Mouse (Mus musculus) macrophage (primary cell): ENCODE data around the gene Nudt5. TPM values are rescaled to one million over a fixed set of nuclear protein-coding genes. Genes with fewer than 3 reads are reported as not detected.
A peak's percentile ranks its signal among the peaks of the same experiment; 100 is the strongest.
"Not testable (repeated sequence)": the region's sequence is repeated elsewhere in the genome, so short reads cannot be mapped to it uniquely, and the experiment has no call there.

Experiments used
- H3K27ac ChIP-seq: fragments of 350-480 bp; formaldehyde crosslinking; 2 replicates; pipeline ENCODE4 v1.9.0; 2021
- H3K36me3 ChIP-seq: fragments of 350-480 bp; formaldehyde crosslinking; 2 replicates; pipeline ENCODE4 v1.9.0; 2021; ENCODE audit errors: inconsistent target
- H3K4me3 ChIP-seq: fragments of 350-480 bp; formaldehyde crosslinking; 2 replicates; pipeline ENCODE4 v1.9.0; 2021; ENCODE audit errors: inconsistent target
- H3K79me2 ChIP-seq: fragments of 350-480 bp; formaldehyde crosslinking; 2 replicates; pipeline ENCODE4 v1.9.0; 2021; ENCODE audit errors: inconsistent target
- WGBS: methylation state at CpG from one replicate; pipeline ENCODE4 v1.1.7; 2026; ENCODE audit warnings: inconsistent platforms; ENCODE audit not compliant: missing documents; 5-methylcytosine and 5-hydroxymethylcytosine counted together
- polyA plus RNA-seq: library from polyadenylated mRNA; stranded (reverse); fragments of 250-400 nt; gene quantifications from 3 replicates; pipeline ENCODE4 v1.2.4, GENCODE M21; 2018; ENCODE audit warnings: inconsistent platforms
- total RNA-seq, 78 experiments: library from RNA; depleted of rRNA; stranded (reverse); fragments of 250-400 nt; gene quantifications; 1 replicate in 9 of 78; 2 replicates in 24 of 78; 3 replicates in 43 of 78; 4 replicates in 2 of 78; pipeline ENCODE4 v1.2.4; 2018; ENCODE audit warnings: inconsistent platforms in 56 of 78

The Nudt5 gene
- 10 to 100 TPM in 15 of 26 experiments, 1 to 10 TPM in 11; 1.7 to 37.9 (median 12.4) TPM for total RNA-seq (2018; cell fraction: chromatin; rRNA removed)
- 10 to 100 TPM; 11.0 to 23.7 (median 16.6) TPM for total RNA-seq (2018; cell fraction: cytosol; rRNA removed)
- total RNA-seq (2018; cell fraction: nucleus; rRNA removed) = 10 to 100 TPM in 14 of 26 experiments, 1 to 10 TPM in 12; 3.5 to 34.3 (median 10.7) TPM
- polyA plus RNA-seq = 10.6 to 29.8 TPM (median 12.1 TPM) in 3 replicates

DNA sequence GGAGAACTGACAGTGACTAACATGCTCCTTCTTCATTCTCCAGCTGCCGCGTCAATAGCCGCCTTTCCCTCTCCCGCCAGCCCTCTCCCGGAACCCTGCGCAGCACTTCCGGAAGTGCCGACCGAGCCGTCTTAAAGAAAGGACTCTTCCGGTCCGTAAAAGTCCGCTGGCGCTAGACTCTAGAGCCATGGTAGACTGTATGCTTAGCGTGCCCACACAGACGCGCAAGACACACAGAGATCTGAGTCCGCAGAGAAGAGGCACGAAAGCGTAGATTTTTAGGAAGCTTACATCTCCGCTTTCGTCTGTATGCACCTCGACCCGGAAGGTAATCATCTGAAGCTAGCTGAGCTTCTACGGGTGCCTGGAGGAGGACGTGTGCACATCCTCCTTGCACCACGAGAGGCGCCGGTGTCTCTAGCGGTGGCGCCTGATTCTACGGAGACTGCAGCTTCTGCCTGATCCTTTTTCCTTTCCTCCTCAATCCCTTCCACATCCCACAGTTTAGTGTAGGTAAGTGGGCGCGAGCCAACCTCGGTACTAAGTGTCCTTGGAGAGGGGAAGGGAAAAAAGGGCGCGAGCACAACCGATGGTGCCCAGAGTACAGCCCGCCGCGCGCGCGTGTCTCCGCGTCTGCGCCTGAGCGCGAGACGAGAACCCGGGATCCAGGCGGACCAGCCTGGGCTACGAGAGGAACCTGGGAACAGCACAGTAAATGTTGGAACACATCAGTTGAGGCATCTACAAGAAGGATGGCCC lies at the start of gene Nudt5, which contains the start of gene Cdc123:
TSS of gene Nudt5 (plus strand) at position 147 of the 759 bp plus-strand sequence.
TSS of gene Cdc123 (minus strand) at position 292 of the 759 bp plus-strand sequence.
- H3K79me2 ChIP-seq = peaks cover 69% of the 10 kb centered on the region
- H3K4me3 ChIP-seq = peak within 1 kb of the TSS; percentile 94
- peak within 1 kb of the TSS; percentile 92 for H3K27ac ChIP-seq
- peaks cover 15% of the 10 kb centered on the region for H3K36me3 ChIP-seq
- under 1% methylated on average over 53 of the region's 53 CpGs for WGBS

DNA sequence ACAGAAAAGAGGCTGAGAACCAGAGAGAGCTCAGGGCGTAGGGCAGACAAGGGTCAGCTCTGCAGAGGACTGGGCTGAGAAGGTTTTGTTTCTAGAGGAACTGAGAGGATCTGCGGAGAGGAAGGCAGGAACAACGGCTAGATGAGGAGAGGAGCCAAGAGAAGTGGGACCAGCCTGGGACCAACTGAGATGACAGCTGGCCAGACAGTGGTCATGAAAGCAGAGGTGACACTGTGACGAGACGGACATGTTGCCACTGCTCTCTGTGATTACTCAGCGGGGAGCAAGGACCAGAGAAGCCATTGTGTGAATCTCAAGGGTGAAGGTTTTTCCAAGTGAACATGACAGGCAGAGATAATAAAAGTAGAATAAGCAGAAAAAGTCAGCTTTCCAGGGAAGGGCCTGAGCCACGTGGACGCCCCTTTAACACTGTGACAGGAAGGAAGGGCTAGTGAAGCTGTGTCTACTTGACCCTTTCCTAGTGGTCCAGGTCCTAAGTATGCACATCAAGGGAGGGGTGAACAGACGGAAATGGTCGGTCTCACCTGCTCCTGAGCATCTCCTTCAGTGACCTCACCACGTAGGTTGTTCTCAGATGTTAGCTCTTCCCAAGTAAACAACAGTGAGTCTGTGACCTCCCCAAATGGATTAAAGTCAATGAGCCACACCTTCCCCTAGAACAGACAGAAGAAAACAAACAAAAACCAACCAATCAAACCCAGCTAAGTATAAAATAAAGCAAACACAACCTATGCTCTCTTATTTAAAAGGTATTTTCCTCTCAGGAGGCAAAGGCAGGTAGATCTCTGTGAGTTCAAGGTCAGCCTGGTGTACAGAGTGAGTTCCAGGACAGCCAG lies 46.8 kb upstream of the Nudt5 start:
- Histone ChIP-seq H3K36me3 (peaks cover 41% of the 10 kb centered on the region; the same call in 1 of the 2 replicates), H3K4me3 (no peak overlapping the region), H3K79me2 (no peaks in the 10 kb centered on the region), H3K27ac (no peak overlapping the region)
- 95% methylated on average over 11 of the region's 11 CpGs for WGBS

DNA sequence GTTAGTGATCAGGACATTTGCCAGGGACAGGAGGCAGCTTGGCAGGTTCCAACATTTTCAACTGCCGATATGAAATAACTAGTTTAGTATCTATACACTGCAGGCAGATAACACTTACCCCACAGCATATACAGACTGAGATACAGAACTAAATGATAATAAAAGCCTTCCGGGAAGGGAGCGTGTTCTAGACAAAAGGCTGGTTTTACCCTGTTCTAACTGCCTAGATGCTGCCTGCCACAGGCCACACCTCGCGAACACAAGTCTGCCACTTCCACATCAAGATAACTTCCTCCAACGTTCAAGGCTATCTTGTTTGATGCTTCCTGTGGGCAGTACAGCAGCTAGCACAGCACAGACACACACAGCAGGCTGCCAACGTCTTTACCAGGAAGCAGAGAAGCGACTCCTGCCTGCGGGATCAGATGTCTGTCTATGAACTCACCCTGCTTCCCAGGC lies 43.6 kb upstream of the Nudt5 start:
- Histone ChIP-seq H3K4me3 (no peak overlapping the region), H3K79me2 (no peaks in the 10 kb centered on the region), H3K27ac (peak overlapping the region; percentile 48), H3K36me3 (peaks cover 25% of the 10 kb centered on the region; the same call in 1 of the 2 replicates)
- WGBS = 11% methylated on average over 9 of the region's 9 CpGs

DNA sequence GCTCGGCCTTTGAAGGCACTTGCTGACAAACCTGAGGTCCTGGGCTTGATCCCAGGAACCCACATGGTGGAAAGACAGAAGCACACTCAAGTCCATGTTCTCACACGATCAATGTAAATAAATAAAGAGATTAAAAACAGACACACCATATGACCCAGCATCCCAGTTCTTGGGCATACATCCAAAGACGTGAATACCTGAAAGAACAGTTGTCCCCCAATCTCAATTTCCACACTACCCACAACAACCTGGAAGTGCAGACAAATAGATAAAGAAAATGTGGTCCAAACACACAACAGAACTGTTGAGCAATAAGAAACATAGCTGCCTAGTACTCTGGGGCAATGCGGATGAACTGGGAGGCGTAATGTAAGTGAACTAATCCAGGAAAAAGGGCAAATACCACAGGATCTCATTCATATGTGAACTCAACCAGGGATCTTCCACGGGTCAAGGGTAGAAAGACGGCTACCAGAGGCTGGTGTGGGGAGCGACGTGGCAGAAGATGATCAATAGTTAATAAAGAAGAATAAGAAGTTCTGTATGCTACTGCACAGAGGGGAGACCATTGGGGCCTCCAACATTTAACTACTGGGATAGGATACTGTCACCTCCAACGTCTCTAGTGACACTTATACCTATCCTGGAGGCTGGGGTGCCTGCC lies 42.8 kb upstream of the Nudt5 start:
- H3K27ac ChIP-seq = peak overlapping the region; percentile 48

DNA sequence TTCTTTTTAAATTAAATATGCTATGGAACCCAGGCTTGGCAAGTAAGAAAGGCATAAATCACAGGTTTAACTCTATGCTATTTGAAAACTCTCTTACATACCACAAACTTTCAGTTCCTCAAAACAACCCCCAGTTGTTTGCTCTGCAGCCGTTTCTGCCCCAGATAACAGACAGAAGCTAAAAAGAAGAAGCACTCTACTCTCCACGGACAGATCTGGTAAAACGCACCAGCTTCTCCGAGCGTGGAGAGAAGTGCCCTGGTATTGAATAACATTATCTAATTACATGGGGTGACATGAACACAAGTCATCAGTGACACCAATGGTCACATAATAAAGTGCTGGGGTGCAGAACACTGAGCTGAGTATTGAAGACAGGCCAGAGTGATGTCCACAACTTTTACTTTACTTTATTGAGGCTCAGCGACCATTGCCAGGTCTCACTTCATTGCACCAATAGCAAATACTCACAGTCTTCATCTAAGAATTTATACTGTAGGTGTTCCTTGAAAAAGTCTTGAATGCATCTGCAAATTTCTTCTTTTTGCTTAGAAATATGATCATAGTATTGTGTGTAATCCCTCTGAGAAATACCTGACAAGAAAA lies 40.3 kb upstream of the Nudt5 start:
- no peak overlapping the region for H3K4me3 ChIP-seq
- H3K27ac ChIP-seq = peak overlapping the region; percentile 78
- 0 out of 2 replicates have a peak, but pooled peaks cover 1% of the 10 kb centered on the region for H3K36me3 ChIP-seq
- 7% methylated on average over 6 of the region's 6 CpGs for WGBS
- no peaks in the 10 kb centered on the region for H3K79me2 ChIP-seq

More for the DNA sequence above, 42.8 kb upstream of the Nudt5 start:
- 94% methylated on average over 10 of the region's 10 CpGs for WGBS
- no peaks in the 10 kb centered on the region for H3K79me2 ChIP-seq
- H3K36me3 ChIP-seq = peaks cover 17% of the 10 kb centered on the region; the same call in 1 of the 2 replicates
- no peak overlapping the region for H3K4me3 ChIP-seq

DNA sequence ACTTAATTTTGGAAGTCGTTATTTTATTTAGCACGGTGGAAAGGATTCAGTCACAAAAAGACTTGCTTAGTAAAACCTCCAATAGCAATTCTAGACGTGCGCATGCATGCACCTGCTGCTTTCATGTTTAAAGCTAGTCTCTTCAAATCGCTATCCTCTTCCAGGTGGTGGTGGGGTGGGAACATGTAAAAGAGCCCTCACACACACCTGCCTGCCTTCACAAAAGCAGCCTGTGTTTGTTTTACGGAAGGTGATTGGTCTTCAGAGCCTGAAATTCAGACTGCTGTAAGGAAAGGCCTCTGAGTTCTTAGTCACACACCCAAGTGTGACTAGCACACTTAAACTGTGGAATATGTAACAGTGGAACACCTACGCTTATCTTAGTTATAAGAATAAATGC lies 39.6 kb upstream of the Nudt5 start:
- 90% methylated on average over 7 of the region's 7 CpGs for WGBS
- peak overlapping the region; percentile 78 for H3K27ac ChIP-seq
- 0 out of 2 replicates have a peak, but pooled peaks cover 7% of the 10 kb centered on the region for H3K36me3 ChIP-seq
- no peak overlapping the region for H3K4me3 ChIP-seq
- no peaks in the 10 kb centered on the region for H3K79me2 ChIP-seq

DNA sequence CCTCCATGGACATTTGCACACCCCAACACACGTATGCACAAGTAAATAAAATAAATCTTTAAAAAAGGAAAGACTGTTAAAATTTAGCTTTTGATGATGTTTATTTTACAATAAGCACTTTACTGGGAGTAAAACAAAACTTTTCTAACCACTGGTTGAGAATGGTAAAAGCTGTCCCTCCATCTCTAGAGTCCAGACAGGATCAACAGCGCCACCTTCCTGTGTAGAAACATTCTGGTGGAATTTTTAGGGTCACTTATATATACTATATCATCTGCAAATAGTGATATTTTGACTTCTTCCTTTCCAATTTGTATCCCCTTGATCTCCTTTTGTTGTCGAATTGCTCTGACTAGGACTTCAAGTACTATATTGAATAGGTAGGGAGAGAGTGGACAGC lies 38.6 kb upstream of the Nudt5 start:
- H3K36me3 ChIP-seq, H3K4me3 ChIP-seq, H3K79me2 ChIP-seq, H3K27ac ChIP-seq: not testable (repeated sequence)
- WGBS = 91% methylated on average over 3 of the region's 3 CpGs

DNA sequence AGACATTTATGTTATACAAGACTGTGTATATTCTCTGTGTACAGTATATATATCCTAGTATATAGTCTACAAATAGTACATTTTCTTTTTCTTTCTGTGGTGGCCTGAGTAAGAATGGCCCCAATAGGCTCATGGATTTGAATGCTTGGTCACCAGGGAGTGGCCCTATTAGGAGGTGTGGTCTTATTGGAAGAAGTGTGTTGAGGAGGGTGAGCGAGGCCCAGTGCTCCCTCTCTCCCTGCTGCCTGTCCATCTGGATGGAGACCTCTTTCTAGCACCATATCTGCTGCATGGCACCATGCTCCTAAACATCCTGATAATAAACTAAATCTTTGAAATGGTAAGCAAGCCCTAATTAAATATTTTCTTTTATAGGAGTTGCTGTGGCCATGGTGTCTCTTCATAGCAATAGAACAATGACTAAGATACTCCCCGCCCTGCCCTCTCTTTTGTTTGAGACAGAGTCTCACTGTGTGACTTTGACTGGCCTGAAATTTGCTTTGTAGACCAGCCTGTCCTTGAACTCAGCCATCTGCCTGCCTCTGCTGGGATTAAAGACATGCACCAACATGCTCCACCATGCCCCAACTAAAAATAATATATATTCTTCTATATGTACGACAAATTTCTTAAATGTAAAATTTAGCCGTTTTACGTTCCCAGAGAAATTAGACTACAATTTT lies 34.6 kb upstream of the Nudt5 start:
- 0 out of 2 replicates have a peak, but pooled peaks cover 7% of the 10 kb centered on the region for H3K36me3 ChIP-seq
- H3K4me3 ChIP-seq = no peak overlapping the region
- H3K27ac ChIP-seq = no peak overlapping the region
- 96% methylated on average over 4 of the region's 5 CpGs for WGBS
- H3K79me2 ChIP-seq = no peaks in the 10 kb centered on the region

DNA sequence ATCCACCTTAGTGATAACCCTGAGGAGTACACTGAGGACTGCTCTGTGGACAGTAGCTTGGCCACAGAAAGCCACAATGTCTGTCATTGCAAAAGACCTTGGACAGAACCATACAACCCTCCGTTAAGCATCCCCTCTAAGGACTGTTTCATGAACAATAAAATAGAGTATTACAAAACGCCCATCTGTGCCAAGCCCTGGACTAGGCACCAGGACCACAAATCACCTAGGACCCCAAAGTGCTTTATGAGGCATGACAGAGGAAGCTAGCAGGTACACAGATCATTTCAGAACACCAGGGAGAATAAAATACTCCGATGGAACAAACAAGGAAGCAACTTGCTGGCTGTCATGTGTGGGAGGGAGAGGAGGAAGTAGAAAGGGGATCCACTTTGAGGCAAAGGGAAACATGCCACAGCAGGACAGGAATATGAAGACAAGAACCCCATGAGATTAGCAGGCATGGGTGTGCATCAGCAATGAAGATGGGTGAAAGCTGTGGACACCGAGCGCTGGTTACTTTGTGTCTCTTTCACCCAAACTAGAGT lies 33.5 kb upstream of the Nudt5 start:
- peak overlapping the region; percentile 10 for H3K27ac ChIP-seq
- H3K36me3 ChIP-seq = 0 out of 2 replicates have a peak, but pooled peaks cover 11% of the 10 kb centered on the region
- 65% methylated on average over 5 of the region's 5 CpGs for WGBS
- H3K79me2 ChIP-seq = no peaks in the 10 kb centered on the region
- H3K4me3 ChIP-seq = no peak overlapping the region

DNA sequence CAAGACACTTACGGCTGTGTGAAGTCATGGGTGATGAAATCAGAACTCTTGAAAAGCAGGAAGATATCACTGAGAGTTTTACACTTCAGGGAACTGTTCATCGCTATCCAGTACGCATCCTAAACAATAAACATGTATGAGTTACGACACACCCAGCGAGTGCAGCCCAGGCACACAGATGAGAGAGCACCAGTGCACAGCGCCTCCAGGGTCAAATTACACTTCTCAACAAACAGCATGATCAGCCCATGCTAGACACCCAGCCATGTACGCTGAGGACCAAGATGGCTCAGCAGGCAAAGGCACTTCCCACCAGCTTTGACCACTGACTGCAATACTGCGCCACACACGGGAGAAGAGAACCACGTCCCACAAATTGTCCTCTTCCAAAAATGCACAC lies 23.6 kb upstream of the Nudt5 start:
- 89% methylated on average over 10 of the region's 10 CpGs for WGBS
- Histone ChIP-seq H3K4me3 (no peak overlapping the region), H3K36me3 (peaks cover 41% of the 10 kb centered on the region), H3K27ac (no peak overlapping the region), H3K79me2 (peaks cover 9% of the 10 kb centered on the region; the same call in 1 of the 2 replicates)

DNA sequence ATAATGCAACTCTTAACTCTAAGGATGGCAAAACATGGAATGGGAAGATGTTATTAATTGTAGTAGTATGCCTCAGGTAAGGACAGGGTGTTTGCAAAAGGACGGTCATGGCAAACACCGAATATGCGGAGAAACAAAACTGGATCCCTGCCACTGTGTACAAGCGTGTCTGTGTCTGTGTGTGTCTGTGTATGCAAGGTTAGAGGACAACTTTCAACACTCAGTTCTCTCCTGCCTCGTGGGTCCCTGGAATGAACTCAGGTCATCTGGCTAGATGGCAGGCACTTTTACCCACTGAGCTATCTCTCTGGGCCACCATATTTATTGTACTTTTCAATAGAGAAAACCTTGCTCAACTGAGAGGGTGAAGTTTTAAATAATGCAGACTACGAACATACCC lies 22.4 kb upstream of the Nudt5 start:
- WGBS = 92% methylated on average over 6 of the region's 6 CpGs
- peaks cover 9% of the 10 kb centered on the region; the same call in 1 of the 2 replicates for H3K79me2 ChIP-seq
- peaks cover 42% of the 10 kb centered on the region for H3K36me3 ChIP-seq
- H3K4me3 ChIP-seq = no peak overlapping the region
- no peak overlapping the region for H3K27ac ChIP-seq

DNA sequence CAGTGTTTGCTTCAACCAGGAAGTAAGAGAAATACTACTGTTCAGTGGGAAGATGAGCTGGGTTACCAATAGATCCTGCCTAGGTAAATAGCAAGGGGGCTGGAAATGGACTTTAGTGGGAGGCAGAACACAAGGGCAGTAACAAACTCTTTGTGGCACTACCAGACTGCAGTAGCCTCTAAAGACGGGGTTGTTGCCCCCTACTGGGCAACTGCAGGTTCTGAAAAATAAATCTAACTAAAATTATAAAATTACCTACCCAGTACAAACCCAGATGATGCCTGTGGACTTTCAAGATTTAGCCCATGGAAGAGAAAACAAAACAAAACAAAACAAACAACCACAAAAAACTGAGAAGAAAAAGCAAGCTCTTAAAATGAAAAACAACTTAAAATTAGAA lies 20.6 kb upstream of the Nudt5 start:
- WGBS = 19% methylated on average over 1 of the region's 1 CpGs
- H3K27ac ChIP-seq = peak overlapping the region; percentile 21
- peaks cover 9% of the 10 kb centered on the region; the same call in 1 of the 2 replicates for H3K79me2 ChIP-seq
- peaks cover 36% of the 10 kb centered on the region; the same call in 1 of the 2 replicates for H3K36me3 ChIP-seq
- no peak overlapping the region for H3K4me3 ChIP-seq

DNA sequence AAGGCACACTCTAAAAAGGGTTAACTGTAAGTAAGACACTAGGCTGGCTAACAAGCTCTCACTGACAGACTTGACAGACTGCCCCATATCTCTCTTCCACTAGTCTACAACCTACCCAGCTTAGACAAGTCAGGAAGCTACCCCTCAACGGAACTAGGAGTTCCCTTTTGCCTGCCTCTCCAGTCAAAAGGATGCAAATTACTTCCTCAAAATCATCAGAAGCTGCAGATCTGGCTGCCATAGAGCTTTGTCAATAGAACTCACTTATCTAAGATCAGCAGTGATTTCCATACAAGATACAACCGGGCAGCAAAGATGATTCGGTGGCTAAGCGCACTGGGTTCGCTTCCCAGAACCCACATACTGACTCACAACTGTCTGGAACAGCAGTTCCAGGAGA lies 20.1 kb upstream of the Nudt5 start:
- peaks cover 32% of the 10 kb centered on the region; the same call in 1 of the 2 replicates for H3K36me3 ChIP-seq
- H3K4me3 ChIP-seq = no peak overlapping the region
- 29% methylated on average over 5 of the region's 5 CpGs for WGBS
- H3K79me2 ChIP-seq = peaks cover 9% of the 10 kb centered on the region; the same call in 1 of the 2 replicates
- H3K27ac ChIP-seq = peak overlapping the region; percentile 21
